Mouse (Mus musculus): ENCODE results near the gene Col18a1.

Col18a1 gene

GRCm38 (mm10) chr10:77182804-77183331 is 16.5 kb upstream of the Col18a1 start:
- DNase-seq (ENCODE audit: low read depth, low spot score) = no peak

GRCm38 (mm10) chr10:77180110-77180509 is 13.8 kb upstream of the Col18a1 start:
- DNase-seq (ENCODE audit: low read depth, low spot score) = no peak

GRCm38 (mm10) chr10:77178691-77179090 is 12.3 kb upstream of the Col18a1 start:
- no peak for DNase-seq (ENCODE audit: low read depth, low spot score)

- DNase-seq (ENCODE audit: low read depth, low spot score) = no peak
Observed at GRCm38 (mm10) chr10:77170400-77170799, 4.1 kb upstream of the Col18a1 start.

- no peak for DNase-seq (ENCODE audit: low read depth, low spot score)
Observed at GRCm38 (mm10) chr10:77165318-77165945, 916 bp downstream of the Col18a1 start.

GRCm38 (mm10) chr10:77164437-77165052 is 1.8 kb downstream of the Col18a1 start:
- DNase-seq (ENCODE audit: low read depth, low spot score) = no peak

GRCm38 (mm10) chr10:77164041-77164436 is 2.3 kb downstream of the Col18a1 start:
- no peak for DNase-seq (ENCODE audit: low read depth, low spot score)

GRCm38 (mm10) chr10:77163392-77163977 is 2.9 kb downstream of the Col18a1 start:
- DNase-seq (ENCODE audit: low read depth, low spot score) = no peak

GRCm38 (mm10) chr10:77159573-77159972 is 6.8 kb downstream of the Col18a1 start:
- DNase-seq (ENCODE audit: low read depth, low spot score) = no peak

- DNase-seq (ENCODE audit: low read depth, low spot score) = no peak
Observed at GRCm38 (mm10) chr10:77158948-77159347, 7.4 kb downstream of the Col18a1 start.

GRCm38 (mm10) chr10:77157245-77158019 is 8.9 kb downstream of the Col18a1 start:
- no peak for DNase-seq (ENCODE audit: low read depth, low spot score)

- no peak for DNase-seq (ENCODE audit: low read depth, low spot score)
Observed at GRCm38 (mm10) chr10:77152178-77152621, 14.1 kb downstream of the Col18a1 start.

GRCm38 (mm10) chr10:77151551-77152002 is 14.8 kb downstream of the Col18a1 start:
- DNase-seq (ENCODE audit: low read depth, low spot score) = no peak

GRCm38 (mm10) chr10:77150947-77151521 is 15.3 kb downstream of the Col18a1 start:
- DNase-seq (ENCODE audit: low read depth, low spot score) = no peak

GRCm38 (mm10) chr10:77150016-77150415 is 16.3 kb downstream of the Col18a1 start:
- DNase-seq (ENCODE audit: low read depth, low spot score) = no peak

- DNase-seq (ENCODE audit: low read depth, low spot score) = no peak
Observed at GRCm38 (mm10) chr10:77147545-77147944, 18.8 kb downstream of the Col18a1 start.

- no peak for DNase-seq (ENCODE audit: low read depth, low spot score)
Observed at GRCm38 (mm10) chr10:77146901-77147463, 19.4 kb downstream of the Col18a1 start.

- no peak for DNase-seq (ENCODE audit: low read depth, low spot score)
Observed at GRCm38 (mm10) chr10:77145946-77146345, 20.4 kb downstream of the Col18a1 start.

- DNase-seq (ENCODE audit: low read depth, low spot score) = no peak
Observed at GRCm38 (mm10) chr10:77144372-77144771, 22.0 kb downstream of the Col18a1 start.

- DNase-seq (ENCODE audit: low read depth, low spot score) = no peak
Observed at GRCm38 (mm10) chr10:77142328-77142727, 24.0 kb downstream of the Col18a1 start.

GRCm38 (mm10) chr10:77138304-77138703 is 28.0 kb downstream of the Col18a1 start:
- DNase-seq (ENCODE audit: low read depth, low spot score) = no peak
